Mouse (Mus musculus): ENCODE data around the gene Castor2.

Castor2 gene

GRCm38 (mm10) chr5:134102720-134103119 is 3.2 kb downstream of the Castor2 start:
- no peak for DNase-seq (ENCODE audit: low spot score)

- no peak for DNase-seq (ENCODE audit: low spot score)
These were observed 6.3 kb downstream of the Castor2 start for GRCm38 (mm10) chr5:134105829-134106228.

DNA sequence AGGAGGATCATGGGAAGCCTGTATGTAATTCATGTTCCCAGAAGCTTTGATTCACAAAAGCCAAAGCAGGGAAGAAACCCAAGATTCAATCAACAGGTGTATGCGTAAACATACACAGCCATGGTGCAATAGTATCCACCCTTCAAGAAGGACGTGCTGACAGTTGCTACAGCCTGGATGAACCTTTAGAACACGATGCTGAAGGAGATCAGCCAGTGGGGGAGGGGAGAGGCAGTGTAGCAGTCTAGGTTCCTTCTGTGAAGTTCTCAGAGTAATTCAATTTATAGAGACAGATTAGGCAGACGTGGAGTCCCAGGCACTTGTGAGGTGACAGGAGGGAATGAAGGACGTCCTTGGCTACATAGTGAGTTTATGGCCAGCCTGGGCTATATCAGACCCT is 15.5 kb downstream of the Castor2 start:
- no peak for DNase-seq (ENCODE audit: low spot score)

- DNase-seq (ENCODE audit: low spot score), result no peak
These were observed 16.2 kb downstream of the Castor2 start for GRCm38 (mm10) chr5:134115639-134116259.

- no peak for DNase-seq (ENCODE audit: low spot score)
These were observed 19.4 kb downstream of the Castor2 start for GRCm38 (mm10) chr5:134118798-134119407.

DNA sequence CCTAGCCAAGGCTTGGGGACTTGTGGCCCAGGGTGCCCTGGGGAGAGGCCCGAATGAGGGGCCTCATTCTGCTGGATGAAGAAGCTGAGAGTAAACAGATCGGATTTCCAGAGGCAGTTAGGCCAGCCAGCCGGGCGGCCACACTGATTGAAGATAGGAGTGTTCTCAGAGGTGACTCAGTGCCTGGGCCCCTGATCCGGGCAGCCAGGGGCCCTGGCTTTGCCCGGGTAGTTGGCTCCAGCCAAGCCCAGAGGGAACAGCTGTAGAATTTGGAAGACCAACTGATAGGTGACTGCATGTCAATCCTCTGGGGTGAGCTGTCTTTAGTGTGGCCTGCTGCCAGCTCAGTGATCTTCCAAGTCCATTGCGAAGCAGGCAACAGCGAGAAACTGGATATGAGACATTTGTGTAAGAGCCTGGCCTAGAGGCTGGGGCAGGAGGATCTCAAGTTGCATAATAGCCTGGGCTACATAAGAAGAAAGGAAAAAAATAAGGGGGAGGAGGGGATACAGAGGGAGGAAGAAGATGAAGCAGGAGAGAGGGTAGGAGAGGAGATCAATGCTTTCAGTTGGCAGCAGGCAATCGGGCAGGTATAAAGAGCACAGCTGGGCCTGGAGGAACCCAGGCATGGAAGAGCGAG is 20.1 kb downstream of the Castor2 start:
- no peak for DNase-seq (ENCODE audit: low spot score)

DNA sequence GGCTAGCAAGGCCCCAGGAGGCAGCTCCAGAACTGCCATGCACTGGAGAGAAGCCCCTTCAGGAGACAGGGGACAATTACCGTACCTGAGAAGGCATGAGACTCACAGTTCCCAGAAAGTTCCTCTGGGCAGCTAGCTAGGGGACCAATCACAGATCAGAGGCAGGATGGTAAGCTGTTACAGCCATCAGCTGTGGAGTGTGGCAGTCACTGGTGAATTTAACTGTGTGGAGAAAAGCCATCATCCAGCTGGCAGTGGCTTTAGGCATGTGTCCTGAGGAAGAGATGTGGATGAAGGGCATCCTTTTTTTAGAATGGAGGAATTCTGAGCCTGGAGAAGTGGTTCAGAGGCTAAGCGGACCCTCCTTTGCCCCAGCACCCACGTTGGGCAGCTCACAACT is 20.6 kb downstream of the Castor2 start:
- DNase-seq (ENCODE audit: low spot score), result no peak

- no peak for DNase-seq (ENCODE audit: low spot score)
These were observed 21.8 kb downstream of the Castor2 start for GRCm38 (mm10) chr5:134121138-134121892.

DNA sequence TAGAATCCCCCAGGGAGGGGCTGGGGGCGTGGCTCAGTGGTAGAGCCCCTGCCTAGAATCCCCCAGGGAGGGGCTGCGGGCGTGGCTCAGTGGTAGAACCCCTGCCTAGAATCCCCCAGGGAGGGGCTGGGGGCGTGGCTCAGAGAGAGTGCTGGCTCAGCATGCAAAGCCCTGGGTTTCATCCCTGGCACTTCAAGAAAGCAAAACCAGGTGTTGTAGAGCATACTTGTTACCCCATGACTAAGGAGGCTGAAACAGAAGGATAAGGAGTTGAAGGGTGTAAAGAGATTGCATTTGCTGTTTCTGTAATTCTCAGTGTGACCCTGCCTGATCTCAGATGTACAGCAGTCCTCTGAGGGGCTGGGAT is 22.4 kb downstream of the Castor2 start:
- DNase-seq (ENCODE audit: low spot score), result no peak

DNA sequence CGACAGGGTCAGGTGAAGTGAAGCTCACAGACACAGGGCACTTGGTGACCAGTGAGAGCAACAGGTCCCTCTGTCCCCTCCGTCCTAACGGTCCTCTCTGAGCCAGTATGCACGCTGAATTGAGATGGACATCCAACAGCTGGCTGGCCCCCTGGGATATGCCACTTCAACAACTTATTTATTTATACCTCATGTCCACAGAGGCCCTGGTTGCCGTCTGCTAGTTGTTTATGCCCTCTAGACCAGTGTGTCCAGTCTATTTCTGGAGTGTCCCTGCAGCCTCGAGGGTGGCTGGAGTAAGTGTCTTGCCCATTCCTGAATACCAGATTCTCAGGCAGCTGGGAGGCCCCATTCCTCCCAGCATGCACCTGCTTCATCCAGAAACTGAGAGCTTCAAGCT is 24.3 kb downstream of the Castor2 start:
- DNase-seq (ENCODE audit: low spot score), result no peak

GRCm38 (mm10) chr5:134126232-134126631 is 26.7 kb downstream of the Castor2 start:
- DNase-seq (ENCODE audit: low spot score), result no peak

DNA sequence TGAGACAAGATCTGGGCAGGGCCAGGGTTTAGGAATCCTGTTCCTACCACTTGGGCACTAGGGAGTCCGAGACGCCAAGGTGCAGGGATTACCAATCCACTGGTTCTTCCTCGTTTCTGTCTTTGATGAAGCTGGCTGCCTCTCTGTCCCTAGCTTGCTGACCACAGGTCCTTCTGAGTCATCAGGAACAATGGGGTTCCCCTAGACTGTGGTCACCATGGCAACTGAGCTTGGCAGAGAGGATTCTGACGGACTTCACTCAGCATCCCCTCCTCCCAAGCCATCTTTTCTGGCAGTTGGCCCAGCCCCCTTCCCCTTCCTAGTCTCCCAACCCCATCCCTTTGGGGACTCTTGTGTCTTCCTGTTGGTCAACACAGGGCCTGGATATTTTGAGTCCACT is 32.1 kb downstream of the Castor2 start:
- DNase-seq (ENCODE audit: low spot score), result no peak

DNA sequence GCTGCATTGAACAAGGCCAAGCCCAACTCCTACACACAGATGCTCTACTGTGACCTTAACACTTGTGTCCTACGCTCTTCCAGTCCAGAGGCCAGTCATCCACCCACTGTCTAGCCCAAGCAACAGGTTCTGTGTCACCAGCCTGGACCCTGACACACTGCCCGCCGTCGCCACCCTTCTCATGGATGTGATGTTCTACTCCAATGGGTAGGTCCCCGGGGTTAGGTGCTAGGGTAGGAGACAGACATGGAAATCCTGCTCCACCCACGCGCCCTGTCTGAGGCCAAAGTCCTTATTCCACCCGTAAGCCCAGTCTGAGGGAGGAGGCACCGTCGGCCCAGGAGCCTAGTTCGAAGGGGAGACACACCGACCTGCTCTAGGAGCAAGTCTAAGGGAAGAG is 36.5 kb downstream of the Castor2 start:
- no peak for DNase-seq (ENCODE audit: low spot score)

DNA sequence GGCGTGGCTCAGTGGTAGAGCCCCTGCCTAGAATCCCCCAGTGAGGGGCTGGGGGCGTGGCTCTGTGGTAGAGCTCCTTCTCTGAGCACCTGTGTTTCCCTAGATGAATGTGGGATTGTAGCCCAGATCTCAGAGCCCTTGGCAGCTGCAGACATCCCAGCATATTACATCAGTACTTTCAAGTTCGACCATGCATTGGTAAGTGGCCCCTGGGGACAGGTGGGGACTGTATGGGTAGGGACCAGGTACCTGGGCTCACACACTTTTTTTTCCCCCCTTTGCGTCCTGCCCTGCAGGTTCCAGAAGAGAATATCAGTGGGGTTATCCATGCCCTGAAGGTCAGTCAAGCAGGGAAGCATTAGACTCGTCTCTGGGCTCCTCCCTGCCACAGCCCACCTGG is 38.4 kb downstream of the Castor2 start:
- DNase-seq (ENCODE audit: low spot score), result no peak

GRCm38 (mm10) chr5:134139429-134139828 is 39.9 kb downstream of the Castor2 start:
- DNase-seq (ENCODE audit: low spot score), result no peak

- no peak for DNase-seq (ENCODE audit: low spot score)
These were observed 41.7 kb downstream of the Castor2 start for GRCm38 (mm10) chr5:134141236-134141635.

GRCm38 (mm10) chr5:134142381-134142780 is 42.9 kb downstream of the Castor2 start:
- DNase-seq (ENCODE audit: low spot score), result no peak

DNA sequence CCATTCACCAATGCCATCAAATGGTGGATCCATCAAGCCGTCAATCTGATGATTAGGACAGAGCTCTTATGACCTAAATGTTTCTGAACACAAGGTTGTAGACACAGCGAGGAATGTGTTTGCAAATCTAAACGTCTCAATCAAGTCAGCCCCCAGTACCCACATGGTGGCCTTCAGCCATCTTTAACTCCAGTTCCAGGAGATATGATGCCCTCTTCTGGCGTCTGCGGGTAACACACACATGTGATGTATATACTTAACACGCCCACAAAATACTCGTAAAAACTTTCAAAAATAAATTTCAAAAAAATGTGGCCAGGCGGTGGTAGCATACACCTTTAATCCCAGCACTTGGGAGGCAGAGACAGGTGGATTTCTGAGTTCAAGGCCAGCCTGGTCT is 45.5 kb downstream of the Castor2 start:
- DNase-seq (ENCODE audit: low spot score), result no peak

DNA sequence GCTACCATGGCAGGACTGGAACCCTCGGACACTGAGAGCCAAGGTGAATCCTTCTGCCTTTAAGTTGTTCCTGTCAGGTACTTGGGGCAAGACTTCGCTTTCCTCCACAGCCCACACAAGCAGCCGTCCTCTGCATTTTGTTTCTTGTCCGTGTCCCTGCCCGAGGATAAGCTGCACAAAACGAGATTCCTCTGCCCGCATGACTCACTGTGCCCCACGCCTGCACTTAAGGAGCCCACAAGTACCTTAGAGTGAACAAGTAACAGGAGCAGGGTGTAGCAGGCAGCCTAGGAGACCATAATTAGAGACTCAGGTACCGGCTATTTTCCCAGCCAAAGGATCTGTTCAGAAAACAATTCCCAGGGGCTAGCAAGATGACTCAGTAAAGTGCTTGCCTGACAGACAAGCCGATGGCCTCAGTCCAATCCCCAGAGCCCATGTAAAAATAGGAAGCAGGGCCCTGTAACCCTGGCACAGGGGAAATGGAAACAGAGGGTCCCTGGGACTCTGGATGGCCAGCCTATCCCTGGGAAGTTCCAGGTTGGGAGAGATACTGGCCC is 47.8 kb downstream of the Castor2 start:
- DNase-seq (ENCODE audit: low spot score), result no peak

DNA sequence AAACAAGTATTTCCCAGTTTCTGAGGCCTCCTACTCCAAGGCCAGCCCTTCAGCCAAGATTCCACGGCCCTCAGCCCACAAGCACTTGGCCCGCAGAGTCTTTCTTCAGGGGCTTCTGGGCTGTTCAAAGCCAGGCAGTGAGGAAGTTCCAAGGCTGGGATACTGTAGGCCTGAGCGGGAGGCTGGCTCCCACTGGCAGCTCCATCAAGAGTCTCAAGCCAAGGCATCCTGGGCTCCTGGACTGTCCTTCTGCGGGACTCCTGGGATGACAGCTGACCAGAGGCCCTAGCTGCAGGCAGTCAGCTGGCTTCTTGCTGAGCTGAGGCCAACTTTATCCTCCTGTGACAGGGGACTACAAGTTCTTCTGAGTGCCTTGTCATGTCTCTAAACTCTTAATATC is 48.6 kb downstream of the Castor2 start:
- no peak for DNase-seq (ENCODE audit: low spot score)

- DNase-seq (ENCODE audit: low spot score), result no peak
These were observed 52.4 kb downstream of the Castor2 start for GRCm38 (mm10) chr5:134151895-134152294.

DNA sequence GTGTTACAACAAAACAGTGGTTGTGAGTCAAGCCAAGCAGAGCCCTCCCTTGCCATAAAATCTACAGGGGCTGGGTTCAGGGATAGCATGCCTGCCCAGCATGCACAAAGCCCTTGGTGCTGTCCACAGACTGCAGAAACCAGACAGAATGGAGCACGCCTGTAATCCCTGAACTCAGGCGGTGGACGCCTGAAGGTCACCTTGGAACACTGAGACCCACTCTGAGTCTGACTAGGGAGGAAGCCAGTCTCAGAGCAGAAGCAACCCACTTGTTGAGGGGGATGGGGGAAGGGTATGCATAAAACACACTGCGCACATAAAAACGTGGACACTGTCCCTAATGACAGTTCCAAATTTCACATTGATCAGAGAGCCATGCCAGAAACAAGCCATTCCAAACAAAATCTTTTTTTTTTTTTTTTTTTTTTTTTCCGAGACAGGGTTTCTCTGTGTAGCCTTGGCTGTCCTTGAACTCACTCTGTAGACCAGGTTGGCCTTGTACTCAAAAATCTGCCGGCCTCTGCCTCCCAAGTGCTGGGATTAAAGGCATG is 56.5 kb downstream of the Castor2 start:
- no peak for DNase-seq (ENCODE audit: low spot score)
